Mouse (Mus musculus) heart, postnatal 0 days (tissue): ENCODE data around the gene Bbof1. TPM values are rescaled to one million over a fixed set of nuclear protein-coding genes. Genes with fewer than 3 reads are reported as not detected.

Source experiments
- ATAC-seq: fragments of 200-750 bp; cut with Nextera tagmentation; 2 replicates; pipeline ENCODE4 v1.8.0; 2017; ENCODE audit warnings: low read depth, moderate number of reproducible peaks, moderate library complexity; ENCODE audit not compliant: insufficient read depth
- DNase-seq: peaks from one replicate; pipeline ENCODE4 v3.0.0-alpha.2; 2016; ENCODE audit warnings: low spot score
- H3K27ac ChIP-seq: fragments of 300-500 bp; sonication (generic); 2 replicates; pipeline ENCODE4 v1.5.1; 2014; ENCODE audit warnings: low read depth, mild to moderate bottlenecking
- H3K27me3 ChIP-seq: fragments of 300-500 bp; sonication (generic); 2 replicates; pipeline ENCODE4 v1.6.1; 2014; ENCODE audit warnings: low read length, mixed read lengths; ENCODE audit not compliant: control insufficient read depth, insufficient read depth
- H3K36me3 ChIP-seq: fragments of 300-500 bp; sonication (generic); replicated peaks from 2 replicates; pipeline ENCODE4 v1.6.1; 2014; ENCODE audit warnings: low read length, mixed read lengths; ENCODE audit not compliant: control insufficient read depth, insufficient read depth
- H3K4me1 ChIP-seq: fragments of 300-500 bp; sonication (generic); 2 replicates; pipeline ENCODE4 v1.6.1; 2014; ENCODE audit warnings: antibody characterized with exemption; ENCODE audit not compliant: control insufficient read depth, insufficient read depth
- H3K4me2 ChIP-seq: fragments of 300-500 bp; sonication (generic); 2 replicates; pipeline ENCODE4 v1.6.1; 2014; ENCODE audit warnings: low read depth, mild to moderate bottlenecking, low read length, moderate library complexity
- H3K4me3 ChIP-seq: fragments of 300-500 bp; sonication (generic); 2 replicates; pipeline ENCODE4 v1.5.1; 2014; ENCODE audit warnings: low read depth, low read length
- H3K9ac ChIP-seq: fragments of 300-500 bp; sonication (generic); replicated peaks from 2 replicates; pipeline ENCODE4 v1.6.1; 2014; ENCODE audit warnings: low read depth, low read length, mixed read lengths
- H3K9me3 ChIP-seq: fragments of 300-500 bp; sonication (generic); replicated peaks from 2 replicates; pipeline ENCODE4 v1.6.1; 2016; ENCODE audit warnings: low read length; ENCODE audit not compliant: control insufficient read depth
- CTCF ChIP-seq: IDR thresholded peaks from 2 replicates; pipeline ENCODE4 v1.5.1; 2016; ENCODE audit warnings: antibody characterized with exemption, control low read depth, low read depth
- EP300 ChIP-seq: IDR thresholded peaks from 2 replicates; pipeline ENCODE4 v1.6.1; 2016; ENCODE audit warnings: antibody characterized with exemption, low read depth
- WGBS: fragments of 180-500 bp; shearing (Covaris S2); extraction: QIAGEN DNeasy Blood & Tissue Kit; methylation state at CpG from one replicate; pipeline ENCODE4 v1.1.7; 2014; 5-methylcytosine and 5-hydroxymethylcytosine counted together
- polyA plus RNA-seq: library from polyadenylated mRNA; unstranded; fragments of >200 nt; fragmentation: Nextera tagmentation; extraction: Ambion mirVana; gene quantifications from 2 replicates; pipeline ENCODE4 v1.2.1, GENCODE M21; 2015
- total RNA-seq: library from RNA; depleted of rRNA; stranded (reverse); fragments of >200 nt; gene quantifications from 2 replicates; pipeline ENCODE4 v1.2.3, GENCODE M21; 2014; ENCODE audit warnings: low replicate concordance

The Bbof1 gene
- total and polyA plus RNA-seq, 2 experiments from 2014 or later, result 0.04 to 1.3 TPM

GRCm38 (mm10) chr12:84393847-84394246, 15.0 kb upstream of the Bbof1 start:
- DNase-seq (no peak), ATAC-seq (no peak)
- H3K36me3 ChIP-seq, result no peaks in the 10 kb centered on the region; the same call in none of the 2 replicates
- H3K27ac ChIP-seq, result no peak overlapping the region
- no peak for TF ChIP-seq EP300
- no peak for TF ChIP-seq CTCF
- no peak overlapping the region for H3K4me3 ChIP-seq
- H3K9me3 ChIP-seq, result no peaks in the 10 kb centered on the region
- H3K9ac ChIP-seq, result no peak overlapping the region
- H3K4me2 ChIP-seq, result no peak overlapping the region
- peaks cover 6% of the 10 kb centered on the region for H3K4me1 ChIP-seq
- H3K27me3 ChIP-seq, result no peaks in the 10 kb centered on the region
- WGBS, result 71% methylated on average over 5 of the region's 5 CpGs

- H3K4me1 ChIP-seq, result no peaks in the 10 kb centered on the region
Measured at GRCm38 (mm10) chr12:84396947-84397679, 11.8 kb upstream of the Bbof1 start.

GRCm38 (mm10) chr12:84397685-84398084, 11.2 kb upstream of the Bbof1 start:
- Histone ChIP-seq H3K27ac (no peak overlapping the region), H3K9ac (no peak overlapping the region), H3K9me3 (no peaks in the 10 kb centered on the region), H3K4me1 (no peaks in the 10 kb centered on the region), H3K36me3 (no peaks in the 10 kb centered on the region; the same call in 1 of the 2 replicates), H3K27me3 (no peaks in the 10 kb centered on the region), H3K4me3 (no peak overlapping the region), H3K4me2 (no peak overlapping the region)
- no peak for DNase-seq
- no peak for ATAC-seq
- TF ChIP-seq EP300, result no peak
- no peak for TF ChIP-seq CTCF

More at GRCm38 (mm10) chr12:84396947-84397679, 11.8 kb upstream of the Bbof1 start:
- ATAC-seq (no peak), DNase-seq (no peak)
- H3K27ac ChIP-seq, result no peak overlapping the region
- no peak overlapping the region for H3K4me2 ChIP-seq
- no peaks in the 10 kb centered on the region; the same call in 1 of the 2 replicates for H3K36me3 ChIP-seq
- no peak overlapping the region for H3K4me3 ChIP-seq
- H3K27me3 ChIP-seq, result no peaks in the 10 kb centered on the region
- 92% methylated on average over 14 of the region's 14 CpGs for WGBS
- H3K9me3 ChIP-seq, result no peaks in the 10 kb centered on the region
- H3K9ac ChIP-seq, result no peak overlapping the region
- TF ChIP-seq CTCF (no peak), EP300 (no peak)

GRCm38 (mm10) chr12:84398629-84399028, 10.2 kb upstream of the Bbof1 start:
- no peak overlapping the region for H3K27ac ChIP-seq
- DNase-seq, result no peak
- no peaks in the 10 kb centered on the region; the same call in 1 of the 2 replicates for H3K36me3 ChIP-seq
- 84% methylated on average over 5 of the region's 5 CpGs for WGBS
- H3K9ac ChIP-seq, result no peak overlapping the region
- H3K4me2 ChIP-seq, result no peak overlapping the region
- ATAC-seq, result no peak
- H3K4me3 ChIP-seq, result no peak overlapping the region
- no peaks in the 10 kb centered on the region for H3K27me3 ChIP-seq
- no peaks in the 10 kb centered on the region for H3K9me3 ChIP-seq
- no peak for TF ChIP-seq EP300
- no peak for TF ChIP-seq CTCF
- H3K4me1 ChIP-seq, result no peaks in the 10 kb centered on the region

GRCm38 (mm10) chr12:84399135-84399534, 9.7 kb upstream of the Bbof1 start:
- 85% methylated on average over 9 of the region's 9 CpGs for WGBS

GRCm38 (mm10) chr12:84399663-84400062, 9.2 kb upstream of the Bbof1 start:
- DNase-seq (no peak), ATAC-seq (no peak)
- Histone ChIP-seq H3K4me1 (no peaks in the 10 kb centered on the region), H3K4me3 (no peak overlapping the region), H3K9ac (no peak overlapping the region), H3K27ac (no peak overlapping the region), H3K9me3 (no peaks in the 10 kb centered on the region), H3K27me3 (no peaks in the 10 kb centered on the region), H3K36me3 (no peaks in the 10 kb centered on the region), H3K4me2 (no peak overlapping the region)
- TF ChIP-seq CTCF (no peak), EP300 (no peak)
- 66% methylated on average over 9 of the region's 9 CpGs for WGBS

More at GRCm38 (mm10) chr12:84399135-84399534, 9.7 kb upstream of the Bbof1 start:
- H3K36me3 ChIP-seq, result no peaks in the 10 kb centered on the region
- no peak overlapping the region for H3K4me3 ChIP-seq
- no peaks in the 10 kb centered on the region for H3K4me1 ChIP-seq
- no peak overlapping the region for H3K27ac ChIP-seq
- DNase-seq (no peak), ATAC-seq (no peak)
- H3K9me3 ChIP-seq, result no peaks in the 10 kb centered on the region
- H3K9ac ChIP-seq, result no peak overlapping the region
- TF ChIP-seq CTCF, result no peak
- TF ChIP-seq EP300, result no peak
- no peak overlapping the region for H3K4me2 ChIP-seq
- no peaks in the 10 kb centered on the region for H3K27me3 ChIP-seq
